Mouse (Mus musculus) retina, embryonic 14.5 days (tissue): ENCODE data around the gene AU022252.

ENCODE experiments used
- DNase-seq: peaks from one replicate; pipeline ENCODE4 v3.0.0-alpha.2; 2015; ENCODE audit warnings: low spot score

Gene AU022252

GRCm38 (mm10) chr4:119188060-119188785, 44.3 kb downstream of the AU022252 start:
- peak; percentile 9 for DNase-seq

- DNase-seq: no peak
Observed at GRCm38 (mm10) chr4:119185771-119186170, 46.7 kb downstream of the AU022252 start.

GRCm38 (mm10) chr4:119183525-119183924, 49.0 kb downstream of the AU022252 start:
- DNase-seq: no peak

GRCm38 (mm10) chr4:119181456-119181855, 51.1 kb downstream of the AU022252 start:
- DNase-seq: no peak

GRCm38 (mm10) chr4:119180133-119180707, 52.3 kb downstream of the AU022252 start:
- no peak for DNase-seq

- DNase-seq: no peak
Observed at GRCm38 (mm10) chr4:119178331-119178730, 54.2 kb downstream of the AU022252 start.

- DNase-seq: no peak
Observed at GRCm38 (mm10) chr4:119177702-119178101, 54.8 kb downstream of the AU022252 start.

GRCm38 (mm10) chr4:119173851-119174453, 58.6 kb downstream of the AU022252 start, which contains the start of gene Zfp691:
Zfp691 (minus strand) TSS chr4:119174195.
- peak; percentile 99 for DNase-seq

- DNase-seq: no peak
Observed at GRCm38 (mm10) chr4:119172919-119173650, 59.4 kb downstream of the AU022252 start.

GRCm38 (mm10) chr4:119167663-119168062, 64.8 kb downstream of the AU022252 start:
- peak; percentile 96 for DNase-seq

- DNase-seq: no peak
Observed at GRCm38 (mm10) chr4:119167068-119167467, 65.4 kb downstream of the AU022252 start.

- DNase-seq: no peak
Observed at GRCm38 (mm10) chr4:119165916-119166315, 66.6 kb downstream of the AU022252 start.

- DNase-seq: no peak
Observed at GRCm38 (mm10) chr4:119162990-119163389, 69.5 kb downstream of the AU022252 start.

- no peak for DNase-seq
Observed at GRCm38 (mm10) chr4:119161358-119161757, 71.2 kb downstream of the AU022252 start.

GRCm38 (mm10) chr4:119157891-119158290, 74.6 kb downstream of the AU022252 start:
- DNase-seq: no peak

- DNase-seq: peak; percentile 75
Observed at GRCm38 (mm10) chr4:119157186-119157585, 75.3 kb downstream of the AU022252 start.
